Mouse (Mus musculus) gastrocnemius, postnatal 36 days (tissue): ENCODE data around the gene Vmn1r33. TPM values are rescaled to one million over a fixed set of nuclear protein-coding genes. Genes with fewer than 3 reads are reported as not detected.
"Not testable (repeated sequence)": the region's sequence is repeated elsewhere in the genome, so short reads cannot be mapped to it uniquely, and the experiment has no call there.

ENCODE experiments used
- DNase-seq, 2 experiments: peaks; one replicate each; pipeline ENCODE4 v3.0.0; 2022
- intact Hi-C: fragments of 180-260 bp; cut with DNase I; formaldehyde crosslinking; loops from one replicate; pipeline ENCODE4 v1.15.1; 2025
- long read RNA-seq, 2 experiments: library from polyadenylated mRNA; stranded (forward); transcript quantifications; one replicate each; pipeline ENCODE4 v2.0.0; 2021
- total RNA-seq, 2 experiments: library from RNA; stranded (reverse); gene quantifications; 2 replicates each; pipeline ENCODE4 v1.2.3; 2021

Vmn1r33 gene
- not detected for total RNA-seq
- long read RNA-seq, experiment 1, result 0 reads
- long read RNA-seq, experiment 2, result 0 reads

- intact Hi-C loops, DNase-seq: not testable (repeated sequence)
These were observed at the start of gene Vmn1r33 for GRCm38 (mm10) chr6:66618182-66618581. Gene Vmn1r33, minus strand, starts transcription at chr6:66618282.

- intact Hi-C loops, result no loop called here
- no peak for DNase-seq
These were observed 25.7 kb upstream of the Vmn1r33 start, which contains the start of gene Vmn1r34 for GRCm38 (mm10) chr6:66643779-66644178. Gene Vmn1r34, minus strand, starts transcription at chr6:66643879.

- intact Hi-C loops, result no loop called here
- no peak for DNase-seq
These were observed 22.3 kb downstream of the Vmn1r33 start for GRCm38 (mm10) chr6:66595804-66596203.

Other genes with a start within 250 kb of the Vmn1r33 start
- gene Mad2l1, start 82.9 kb downstream of the Vmn1r33 start, total RNA-seq, result 1 to 10 TPM; 1.1 to 1.4 TPM
- gene Vmn1r32, start 58.2 kb downstream of the Vmn1r33 start, total RNA-seq, result not detected
- gene Vmn1r34, start 25.6 kb upstream of the Vmn1r33 start, total RNA-seq, result not detected
- not detected for gene Vmn1r35, start 67.6 kb upstream of the Vmn1r33 start, total RNA-seq
- gene Vmn1r36, start 100.9 kb upstream of the Vmn1r33 start, total RNA-seq, result not detected
- gene Vmn1r37, start 111.1 kb upstream of the Vmn1r33 start, total RNA-seq, result not detected
- gene Vmn1r38, start 164.3 kb upstream of the Vmn1r33 start, total RNA-seq, result not detected
- gene Vmn1r39, start 192.3 kb upstream of the Vmn1r33 start, total RNA-seq, result not detected